Mouse (Mus musculus) CH12.LX (cell line): Measurements from ENCODE around the gene Gtf2ird2. TPM values are rescaled to one million over a fixed set of nuclear protein-coding genes. Genes with fewer than 3 reads are reported as not detected.

Experiments used
- DNase-seq: peaks from one replicate; pipeline ENCODE4 v3.0.0-alpha.2; 2013; ENCODE audit errors: extremely low read depth
- H3K27ac ChIP-seq: 2 replicates; pipeline ENCODE4 v1.5.1; 2012; ENCODE audit warnings: low read depth, mild to moderate bottlenecking, control low read depth, moderate library complexity; ENCODE audit not compliant: insufficient read depth
- H3K27me3 ChIP-seq: replicated peaks from 2 replicates; pipeline ENCODE3; 2012; ENCODE audit warnings: inconsistent platforms
- H3K36me3 ChIP-seq, 2 experiments: replicated peaks in 1 of 2; 2 replicates each; pipeline versions ENCODE3 to v1.6.1; 2012; ENCODE audit warnings: inconsistent platforms in 1 of 2, low read length in 1 of 2, mild to moderate bottlenecking in 1 of 2, mixed read lengths in 1 of 2, moderate library complexity in 1 of 2; ENCODE audit not compliant: control insufficient read depth in 1 of 2, insufficient read depth in 1 of 2
- H3K4me1 ChIP-seq, 2 experiments: 2 replicates each; pipeline ENCODE4 v1.6.1; 2012; ENCODE audit warnings: inconsistent platforms in 1 of 2, moderate library complexity in 1 of 2; ENCODE audit not compliant: insufficient read depth in 2 of 2, control insufficient read depth in 1 of 2
- H3K4me2 ChIP-seq: 2 replicates; pipeline ENCODE4 v1.6.1; 2012; ENCODE audit warnings: low read depth, mild to moderate bottlenecking, control low read depth; ENCODE audit not compliant: poor library complexity, insufficient read depth, severe bottlenecking
- H3K4me3 ChIP-seq, 3 experiments: fragments of 150-350 bp in 1 of 3; sonication (generic) in 1 of 3; replicated peaks in 1 of 3; 2 replicates each; pipeline versions ENCODE3 to v1.5.1; 2011 to 2012; ENCODE audit warnings: low read depth in 2 of 3, low read length in 2 of 3, mild to moderate bottlenecking in 2 of 3, moderate library complexity in 2 of 3, control low read depth in 1 of 3, improper control_type of control experiment in 1 of 3, inconsistent platforms in 1 of 3, mixed read lengths in 1 of 3; ENCODE audit not compliant: poor library complexity in 1 of 3
- H3K79me2 ChIP-seq: replicated peaks from 2 replicates; pipeline ENCODE4 v1.6.1; 2012; ENCODE audit warnings: mild to moderate bottlenecking, moderate library complexity; ENCODE audit not compliant: control insufficient read depth, poor library complexity, insufficient read depth, severe bottlenecking; ENCODE audit errors: extremely low read depth
- H3K9ac ChIP-seq: 2 replicates; pipeline ENCODE4 v1.6.1; 2012; ENCODE audit warnings: low read depth, mild to moderate bottlenecking, control low read depth, moderate library complexity; ENCODE audit not compliant: insufficient read depth
- H3K9me3 ChIP-seq: replicated peaks from 2 replicates; pipeline ENCODE3; 2012; ENCODE audit warnings: low read length, inconsistent platforms, mixed read lengths
- BHLHE40 ChIP-seq: IDR thresholded peaks from 2 replicates; pipeline ENCODE4 v1.6.1; 2011; ENCODE audit warnings: mild to moderate bottlenecking, low read depth, low read length, improper control_type of control experiment
- CHD1 ChIP-seq: IDR thresholded peaks from 2 replicates; pipeline ENCODE4 v1.6.1; 2012; ENCODE audit warnings: low read depth, low read length, improper control_type of control experiment, inconsistent platforms
- CHD2 ChIP-seq: IDR thresholded peaks from 2 replicates; pipeline ENCODE4 v1.6.1; 2011; ENCODE audit warnings: low read length, improper control_type of control experiment
- CTCF ChIP-seq, 2 experiments: IDR thresholded peaks in 1 of 2; conservative IDR thresholded peaks in 1 of 2; 2 replicates each; pipeline ENCODE4 v1.5.1; 2011 to 2012; ENCODE audit warnings: low read depth in 2 of 2, low read length in 2 of 2, improper control_type of control experiment in 1 of 2, inconsistent platforms in 1 of 2, mild to moderate bottlenecking in 1 of 2, moderate library complexity in 1 of 2
- E2F4 ChIP-seq: IDR thresholded peaks from 2 replicates; pipeline ENCODE4 v1.6.1; 2011; ENCODE audit warnings: low read depth, low read length, improper control_type of control experiment; ENCODE audit not compliant: insufficient replicate concordance
- ELF1 ChIP-seq: IDR thresholded peaks from 2 replicates; pipeline ENCODE4 v1.6.1; 2014; ENCODE audit warnings: low read depth, mild to moderate bottlenecking, inconsistent platforms, low read length, improper control_type of control experiment
- EP300 ChIP-seq: IDR thresholded peaks from 2 replicates; pipeline ENCODE4 v1.6.1; 2011; ENCODE audit warnings: low read length, improper control_type of control experiment
- ETS1 ChIP-seq: conservative IDR thresholded peaks from 2 replicates; pipeline ENCODE4 v1.6.1; 2012; ENCODE audit warnings: low read depth, mild to moderate bottlenecking, inconsistent platforms, low read length, improper control_type of control experiment, moderate library complexity
- GABPA ChIP-seq: IDR thresholded peaks from 2 replicates; pipeline ENCODE4 v1.6.1; 2012; ENCODE audit warnings: low read depth, low read length, improper control_type of control experiment, inconsistent platforms; ENCODE audit not compliant: insufficient replicate concordance
- HCFC1 ChIP-seq: IDR thresholded peaks from 2 replicates; pipeline ENCODE4 v1.6.1; 2012; ENCODE audit warnings: low read depth, mild to moderate bottlenecking, inconsistent platforms, low read length, improper control_type of control experiment
- IRF4 ChIP-seq: IDR thresholded peaks from 2 replicates; pipeline ENCODE4 v1.6.1; 2014; ENCODE audit warnings: low read depth, mild to moderate bottlenecking, inconsistent platforms, low read length, improper control_type of control experiment
- JUN ChIP-seq: IDR thresholded peaks from 2 replicates; pipeline ENCODE4 v1.6.1; 2011; ENCODE audit warnings: low read depth, mild to moderate bottlenecking, low read length, improper control_type of control experiment, moderate library complexity; ENCODE audit not compliant: insufficient read depth
- JUND ChIP-seq: conservative IDR thresholded peaks from 2 replicates; pipeline ENCODE4 v1.6.1; 2011; ENCODE audit warnings: low read depth, low read length, improper control_type of control experiment
- KAT2A ChIP-seq: IDR thresholded peaks from 2 replicates; pipeline ENCODE4 v1.6.1; 2012; ENCODE audit warnings: low read length, improper control_type of control experiment, inconsistent platforms; ENCODE audit not compliant: insufficient replicate concordance
- MAFK ChIP-seq: IDR thresholded peaks from 2 replicates; pipeline ENCODE4 v1.6.1; 2011; ENCODE audit warnings: low read length, improper control_type of control experiment; ENCODE audit not compliant: insufficient replicate concordance
- MAX ChIP-seq: IDR thresholded peaks from 2 replicates; pipeline ENCODE4 v1.6.1; 2011; ENCODE audit warnings: low read length, improper control_type of control experiment
- MAZ ChIP-seq: IDR thresholded peaks from 2 replicates; pipeline ENCODE4 v1.6.1; 2012; ENCODE audit warnings: low read depth, mild to moderate bottlenecking, inconsistent platforms, low read length, improper control_type of control experiment, moderate library complexity
- MEF2A ChIP-seq: IDR thresholded peaks from 2 replicates; pipeline ENCODE4 v1.6.1; 2014; ENCODE audit warnings: low read depth, mild to moderate bottlenecking, inconsistent platforms, low read length, improper control_type of control experiment, borderline replicate concordance
- MXI1 ChIP-seq: IDR thresholded peaks from 2 replicates; pipeline ENCODE4 v1.6.1; 2011; ENCODE audit warnings: mild to moderate bottlenecking, low read depth, low read length, improper control_type of control experiment
- MYC ChIP-seq: IDR thresholded peaks from 2 replicates; pipeline ENCODE4 v1.6.1; 2011; ENCODE audit warnings: low read depth, mild to moderate bottlenecking, improper control_type of control experiment, low read length
- NELFE ChIP-seq: IDR thresholded peaks from 2 replicates; pipeline ENCODE4 v1.6.1; 2011; ENCODE audit warnings: low read depth, low read length, improper control_type of control experiment
- NRF1 ChIP-seq: IDR thresholded peaks from 2 replicates; pipeline ENCODE4 v1.6.1; 2014; ENCODE audit warnings: low read depth, mild to moderate bottlenecking, inconsistent platforms, low read length, improper control_type of control experiment, moderate library complexity
- PAX5 ChIP-seq: IDR thresholded peaks from 2 replicates; pipeline ENCODE4 v1.6.1; 2012; ENCODE audit warnings: low read length, inconsistent platforms, mixed read lengths
- POLR2A ChIP-seq: IDR thresholded peaks from 2 replicates; pipeline ENCODE4 v1.6.1; 2011; ENCODE audit warnings: low read depth, mild to moderate bottlenecking, improper control_type of control experiment, low read length
- POLR2AphosphoS2 ChIP-seq: IDR thresholded peaks from 2 replicates; pipeline ENCODE4 v1.6.1; 2011; ENCODE audit warnings: low read depth, low read length, improper control_type of control experiment
- RAD21 ChIP-seq: IDR thresholded peaks from 2 replicates; pipeline ENCODE4 v1.6.1; 2011; ENCODE audit warnings: low read depth, mild to moderate bottlenecking, low read length, improper control_type of control experiment, moderate library complexity
- RCOR1 ChIP-seq: conservative IDR thresholded peaks from 2 replicates; pipeline ENCODE4 v1.6.1; 2012; ENCODE audit warnings: low read depth, mild to moderate bottlenecking, inconsistent platforms, low read length, improper control_type of control experiment
- SIN3A ChIP-seq: IDR thresholded peaks from 2 replicates; pipeline ENCODE4 v1.6.1; 2012; ENCODE audit warnings: low read length, improper control_type of control experiment, inconsistent platforms
- SMC3 ChIP-seq: IDR thresholded peaks from 2 replicates; pipeline ENCODE4 v1.6.1; 2011; ENCODE audit warnings: low read depth, low read length, improper control_type of control experiment
- TBP ChIP-seq: conservative IDR thresholded peaks from 2 replicates; pipeline ENCODE4 v1.6.1; 2011; ENCODE audit warnings: low read depth, low read length, improper control_type of control experiment
- TCF12 ChIP-seq: IDR thresholded peaks from 2 replicates; pipeline ENCODE4 v1.6.1; 2014; ENCODE audit warnings: low read depth, mild to moderate bottlenecking, inconsistent platforms, low read length, improper control_type of control experiment
- UBTF ChIP-seq: IDR thresholded peaks from 2 replicates; pipeline ENCODE4 v1.6.1; 2012; ENCODE audit warnings: low read depth, mild to moderate bottlenecking, inconsistent platforms, low read length, improper control_type of control experiment, moderate library complexity
- USF1 ChIP-seq: IDR thresholded peaks from 2 replicates; pipeline ENCODE4 v1.6.1; 2014; ENCODE audit warnings: low read depth, mild to moderate bottlenecking, inconsistent platforms, low read length, improper control_type of control experiment
- USF2 ChIP-seq: conservative IDR thresholded peaks from 2 replicates; pipeline ENCODE4 v1.6.1; 2011; ENCODE audit warnings: low read depth, low read length, improper control_type of control experiment
- ZC3H11A ChIP-seq: IDR thresholded peaks from 2 replicates; pipeline ENCODE4 v1.6.1; 2012; ENCODE audit warnings: low read depth, mild to moderate bottlenecking, inconsistent platforms, low read length, improper control_type of control experiment
- ZKSCAN1 ChIP-seq: IDR thresholded peaks from 2 replicates; pipeline ENCODE4 v1.6.1; 2012; ENCODE audit warnings: low read depth, inconsistent platforms, low read length, improper control_type of control experiment, borderline replicate concordance
- ZMIZ1 ChIP-seq: IDR thresholded peaks from 2 replicates; pipeline ENCODE4 v1.6.1; 2012; ENCODE audit warnings: low read depth, mild to moderate bottlenecking, inconsistent platforms, low read length, improper control_type of control experiment
- ZNF384 ChIP-seq: IDR thresholded peaks from 2 replicates; pipeline ENCODE4 v1.6.1; 2012; ENCODE audit warnings: low read depth, low read length, improper control_type of control experiment, inconsistent platforms
- dilution Hi-C: fragments of 300-500 bp; cut with MboI; formaldehyde crosslinking; loops from 2 replicates; pipeline ENCODE4 v1.14.3; 2020; ENCODE audit warnings: low sequenced_read_pairs; ENCODE audit not compliant: extremely low pct_unique_long_range_greater_than_20kb, extremely low pct_ligation_motif_present
- in situ Hi-C: fragments of 300-500 bp; cut with MboI; formaldehyde crosslinking; loops from 3 replicates; pipeline ENCODE4 v1.14.3; 2019; ENCODE audit warnings: low sequenced_read_pairs, low pct_ligation_motif_present, low pct_unique_long_range_greater_than_20kb, mixed read lengths
- polyA plus RNA-seq: library from polyadenylated mRNA; unstranded; fragments of >175 nt; gene quantifications from 2 replicates; pipeline ENCODE4 v1.2.1, GENCODE M21; 2012; ENCODE audit warnings: low read depth; ENCODE audit not compliant: insufficient read length
- total RNA-seq, 2 experiments: library from RNA; depleted of rRNA; stranded (reverse); fragments of 300-350 nt in 1 of 2; fragments of >200 nt in 1 of 2; gene quantifications; 2 replicates each; pipeline ENCODE4 v1.2.3; 2012 to 2014

Gene Gtf2ird2
- total and polyA plus RNA-seq, 3 experiments, result 1.9 to 9.7 (median 4.7) TPM

DNA sequence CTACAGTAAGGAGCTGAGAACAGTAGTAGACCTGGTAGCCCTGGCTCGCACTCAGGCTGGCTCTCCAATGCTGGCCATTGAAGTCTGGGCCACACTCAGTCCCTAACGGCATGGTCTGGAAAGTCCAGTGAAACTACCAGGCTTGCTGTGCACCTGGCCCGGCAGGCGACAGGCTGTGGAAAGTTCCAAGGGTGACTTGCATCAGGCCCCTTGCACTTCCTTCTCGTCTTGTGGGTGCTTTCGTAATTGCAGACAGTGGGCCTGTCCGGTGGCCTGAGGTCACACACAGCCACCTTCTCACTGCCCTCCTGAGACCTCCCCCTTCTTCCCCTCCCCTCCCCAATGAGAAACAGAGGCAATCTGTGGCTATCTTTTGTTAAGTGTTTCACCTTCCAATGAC, 48.7 kb downstream of the Gtf2ird2 start:
- Histone ChIP-seq H3K4me1 (peaks cover 46 to 69% of the 10 kb centered on the region in 2 experiments), H3K36me3 (peaks cover 9 to 23% of the 10 kb centered on the region in 2 experiments), H3K79me2 (peaks cover 4% of the 10 kb centered on the region; the same call in 1 of the 2 replicates), H3K27ac (peak overlapping the region; percentile 96), H3K27me3 (no peaks in the 10 kb centered on the region), H3K4me3 (peak overlapping the region in 1 of 3 experiments; percentile 5), H3K9ac (peak overlapping the region; percentile 68), H3K4me2 (peak overlapping the region; percentile 64), H3K9me3 (no peaks in the 10 kb centered on the region)
- DNase-seq, result peak; percentile 91
- in situ Hi-C loops (no loop called here), dilution Hi-C loops (no loop called here)
- TF ChIP-seq ETS1 (peak; percentile 97), POLR2A (no peak; the same call in 1 of the 2 replicates), CTCF (conservative IDR thresholded peaks at IDR 0.05 in 1 of 2, IDR thresholded peaks at IDR 0.05 in 1 of 2; ENCODE audit: low read depth in 2 of 2, low read length in 2 of 2) (no peak; a peak in 1 of 4 replicates), BHLHE40 (peak; percentile 99), NELFE (peak; percentile 0; the same call in 1 of the 2 replicates), MAX (peak; percentile 79), ZKSCAN1 (no peak), USF1 (no peak), GABPA (no peak), EP300 (peak; percentile 97), RAD21 (no peak; the same call in none of the 2 replicates), TCF12 (peak; percentile 99), SIN3A (peak; percentile 81), SMC3 (no peak; the same call in 1 of the 2 replicates), PAX5 (no peak), USF2 (no peak), ELF1 (peak; percentile 77), MXI1 (peak; percentile 57; the same call in 1 of the 2 replicates), ZC3H11A (no peak), TBP (0 out of 2 replicates have a peak, but pooled peaks have one; percentile 50), NRF1 (peak; percentile 12; the same call in 1 of the 2 replicates), RCOR1 (peak; percentile 91), MAFK (peak; percentile 52), JUND (0 out of 2 replicates have a peak, but pooled peaks have one; percentile 50), JUN (no peak), CHD2 (peak; percentile 86), E2F4 (no peak), KAT2A (0 out of 2 replicates have a peak, but pooled peaks have one; percentile 56), MAZ (peak; percentile 94), CHD1 (peak; percentile 49; the same call in 1 of the 2 replicates), POLR2AphosphoS2 (peak; percentile 79), UBTF (peak; percentile 81; the same call in 1 of the 2 replicates), HCFC1 (no peak; the same call in none of the 2 replicates), IRF4 (peak; percentile 96), MEF2A (peak; percentile 95), ZNF384 (peak; percentile 43), ZMIZ1 (peak; percentile 25; the same call in 1 of the 2 replicates), MYC (peak; percentile 94)
